Mouse (Mus musculus) MEL-GATA-1-ER (cell line): ENCODE results near the gene Akap13.
"Not testable (repeated sequence)": the region's sequence is repeated elsewhere in the genome, so short reads cannot be mapped to it uniquely, and the experiment has no call there.

Experiments used
- DNase-seq: peaks from one replicate; pipeline ENCODE4 v3.0.0-alpha.2; 2012; ENCODE audit warnings: low read depth; ENCODE audit errors: extremely low read depth

The Akap13 gene

GRCm38 (mm10) chr7:75789746-75790145, 334.4 kb downstream of the Akap13 start:
- no peak for DNase-seq

GRCm38 (mm10) chr7:75791092-75791837, 335.9 kb downstream of the Akap13 start:
- DNase-seq: not testable (repeated sequence)

GRCm38 (mm10) chr7:75793091-75793490, 337.8 kb downstream of the Akap13 start:
- DNase-seq: no peak

- DNase-seq: no peak
Observed at GRCm38 (mm10) chr7:75793654-75794335, 338.5 kb downstream of the Akap13 start.

- no peak for DNase-seq
Observed at GRCm38 (mm10) chr7:75795106-75795505, 339.8 kb downstream of the Akap13 start.

GRCm38 (mm10) chr7:75796474-75796873, 341.1 kb downstream of the Akap13 start:
- DNase-seq: no peak

- DNase-seq: no peak
Observed at GRCm38 (mm10) chr7:75800530-75800929, 345.2 kb downstream of the Akap13 start.

GRCm38 (mm10) chr7:75801022-75801421, 345.7 kb downstream of the Akap13 start:
- no peak for DNase-seq

- no peak for DNase-seq
Observed at GRCm38 (mm10) chr7:75801621-75802358, 346.5 kb downstream of the Akap13 start.

GRCm38 (mm10) chr7:75802887-75803286, 347.6 kb downstream of the Akap13 start:
- no peak for DNase-seq
